Mouse (Mus musculus) bone marrow, adult 2 months (tissue): ENCODE results near the gene Ap3d1. TPM values are rescaled to one million over a fixed set of nuclear protein-coding genes. Genes with fewer than 3 reads are reported as not detected.

Source experiments
- H3K27ac ChIP-seq: fragments of 200-500 bp; 2 replicates; pipeline ENCODE4 v1.5.1; 2012; ENCODE audit warnings: low read depth, mild to moderate bottlenecking, control low read depth, inconsistent platforms, low read length; ENCODE audit not compliant: control insufficient read depth, poor library complexity, insufficient read depth
- H3K4me1 ChIP-seq: fragments of 200-500 bp; 2 replicates; pipeline ENCODE4 v1.6.1; 2011; ENCODE audit warnings: low read length; ENCODE audit not compliant: control insufficient read depth, insufficient read depth
- H3K4me3 ChIP-seq: fragments of 200-500 bp; replicated peaks from 2 replicates; pipeline ENCODE3; 2011; ENCODE audit warnings: mild to moderate bottlenecking, low read depth, low read length, control low read depth; ENCODE audit not compliant: control insufficient read depth
- CTCF ChIP-seq: fragments of 200-500 bp; IDR thresholded peaks from 2 replicates; pipeline ENCODE4 v1.5.1; 2011; ENCODE audit warnings: low read length, control low read depth; ENCODE audit not compliant: control insufficient read depth, insufficient read depth
- POLR2A ChIP-seq: fragments of 200-500 bp; IDR thresholded peaks from 2 replicates; pipeline ENCODE4 v1.6.1; 2011; ENCODE audit warnings: low read depth, mild to moderate bottlenecking, control low read depth, low read length, borderline replicate concordance; ENCODE audit not compliant: control insufficient read depth
- WGBS: fragments of 180-500 bp; shearing (Covaris S2); methylation state at CpG from one replicate; pipeline ENCODE4 v1.1.7; 2018; 5-methylcytosine and 5-hydroxymethylcytosine counted together
- polyA plus RNA-seq: library from polyadenylated mRNA; stranded (reverse); fragments of >200 nt; gene quantifications from 2 replicates; pipeline ENCODE4 v1.2.4, GENCODE M21; 2011; ENCODE audit warnings: low replicate concordance; ENCODE audit not compliant: missing spikeins, insufficient read depth, insufficient read length

Gene Ap3d1
- 35.9 and 68.0 TPM in 2 replicates for polyA plus RNA-seq

DNA sequence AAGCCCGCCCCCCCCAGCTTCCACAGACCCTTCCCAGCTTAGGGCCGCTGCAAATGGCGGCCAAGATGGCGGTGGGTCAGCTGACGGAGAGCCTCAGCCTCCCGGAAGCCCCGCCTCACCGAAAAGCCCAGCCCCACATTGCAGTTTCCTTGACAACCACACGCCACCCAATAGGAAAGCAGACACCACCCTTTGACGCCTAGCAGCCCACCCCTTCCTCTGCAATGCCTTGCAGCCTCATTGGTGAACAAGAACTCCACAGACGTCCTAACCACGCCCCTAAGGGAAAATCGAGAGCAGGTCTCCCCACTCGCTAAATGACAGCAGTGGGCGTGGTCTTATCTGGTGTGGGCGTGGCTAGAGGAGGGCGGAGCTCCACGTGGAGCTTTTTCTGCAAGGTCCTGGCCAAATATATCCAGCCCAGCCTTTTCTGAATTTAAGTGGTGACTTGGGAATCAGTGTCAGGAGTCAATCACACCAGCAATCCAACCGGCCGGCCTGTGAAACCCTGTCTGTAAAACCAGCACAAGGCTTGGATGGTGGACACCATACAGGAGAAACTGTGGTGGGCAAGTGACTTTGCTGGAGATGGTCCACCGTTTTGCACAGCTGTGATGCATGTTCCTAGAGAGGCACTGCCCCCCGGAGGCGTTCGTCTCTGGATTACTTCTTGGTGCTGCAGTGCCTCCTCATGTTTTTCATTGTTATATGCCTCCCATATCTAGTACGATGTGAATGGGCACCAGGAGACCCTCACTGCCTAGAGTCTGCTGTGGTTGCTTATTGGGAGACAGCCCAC, at the start of gene Ap3d1:
Gene Ap3d1, minus strand, starts transcription at position 85 of the 799 bp plus-strand sequence.
- H3K4me3 ChIP-seq = peak within 1 kb of the TSS; percentile 85
- peak within 1 kb of the TSS; percentile 46 for H3K27ac ChIP-seq
- peaks cover 8% of the 10 kb centered on the region; the same call in 1 of the 2 replicates for H3K4me1 ChIP-seq
- 2% methylated on average over 25 of the region's 25 CpGs for WGBS
- TF ChIP-seq CTCF (no peak), POLR2A (peak; percentile 53; the same call in 1 of the 2 replicates)

DNA sequence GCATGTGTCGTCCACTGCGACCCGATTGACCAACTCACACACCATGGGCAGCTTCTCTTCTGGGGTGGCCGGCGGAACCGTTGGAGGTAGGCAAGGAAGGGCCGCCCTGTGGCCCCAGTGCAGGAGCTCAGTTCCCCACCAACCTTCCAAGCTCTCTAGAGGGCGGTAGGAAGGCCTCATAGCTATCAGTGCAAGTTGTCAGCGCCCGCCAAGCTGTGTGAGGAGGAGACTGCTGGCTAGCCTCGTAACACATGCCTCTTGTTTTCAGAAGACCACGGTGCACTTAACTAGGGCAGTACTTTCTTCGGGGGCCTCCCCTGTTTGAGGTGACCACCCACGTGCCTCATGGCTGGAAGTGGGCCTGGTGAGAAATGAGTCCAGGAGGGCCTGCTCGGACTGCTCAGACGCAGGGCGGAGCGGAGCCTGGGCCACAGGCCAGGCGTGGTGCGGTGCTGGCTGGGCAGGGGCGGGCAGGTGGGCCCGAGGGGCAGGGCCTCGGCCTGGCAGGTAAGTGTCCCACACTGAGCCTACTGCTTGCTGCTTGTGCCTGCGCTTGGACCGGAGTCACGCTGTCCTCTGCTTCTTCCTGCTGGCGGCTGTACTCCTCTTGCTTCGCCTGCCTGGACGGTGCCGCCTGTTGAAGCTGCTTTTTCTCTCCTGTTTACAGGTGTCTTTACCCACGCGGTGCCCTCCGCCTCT, 49.6 kb upstream of the Ap3d1 start:
- Histone ChIP-seq H3K27ac (no peak overlapping the region), H3K4me1 (no peaks in the 10 kb centered on the region), H3K4me3 (no peak overlapping the region)
- 55% methylated on average over 33 of the region's 33 CpGs for WGBS
- no peak for TF ChIP-seq CTCF
- TF ChIP-seq POLR2A = no peak

- Histone ChIP-seq H3K4me3 (no peak overlapping the region), H3K4me1 (no peaks in the 10 kb centered on the region), H3K27ac (no peak overlapping the region)
- 90% methylated on average over 19 of the region's 19 CpGs for WGBS
- TF ChIP-seq CTCF (no peak), POLR2A (no peak)
These were observed 48.8 kb upstream of the Ap3d1 start for GRCm38 (mm10) chr10:80790761-80791404.

- Histone ChIP-seq H3K27ac (no peak overlapping the region), H3K4me3 (no peak overlapping the region), H3K4me1 (no peaks in the 10 kb centered on the region)
- TF ChIP-seq POLR2A (no peak), CTCF (no peak)
- 82% methylated on average over 2 of the region's 2 CpGs for WGBS
These were observed 45.5 kb upstream of the Ap3d1 start for GRCm38 (mm10) chr10:80787517-80787916.

GRCm38 (mm10) chr10:80785963-80786362, 43.9 kb upstream of the Ap3d1 start:
- Histone ChIP-seq H3K27ac (no peak overlapping the region), H3K4me1 (no peaks in the 10 kb centered on the region), H3K4me3 (no peak overlapping the region)
- WGBS = 92% methylated on average over 11 of the region's 11 CpGs
- TF ChIP-seq POLR2A (no peak), CTCF (no peak)

GRCm38 (mm10) chr10:80784871-80785270, 42.8 kb upstream of the Ap3d1 start:
- no peak overlapping the region for H3K27ac ChIP-seq
- H3K4me3 ChIP-seq = no peak overlapping the region
- no peak for TF ChIP-seq CTCF
- no peak for TF ChIP-seq POLR2A
- WGBS = 93% methylated on average over 12 of the region's 12 CpGs
- H3K4me1 ChIP-seq = no peaks in the 10 kb centered on the region

DNA sequence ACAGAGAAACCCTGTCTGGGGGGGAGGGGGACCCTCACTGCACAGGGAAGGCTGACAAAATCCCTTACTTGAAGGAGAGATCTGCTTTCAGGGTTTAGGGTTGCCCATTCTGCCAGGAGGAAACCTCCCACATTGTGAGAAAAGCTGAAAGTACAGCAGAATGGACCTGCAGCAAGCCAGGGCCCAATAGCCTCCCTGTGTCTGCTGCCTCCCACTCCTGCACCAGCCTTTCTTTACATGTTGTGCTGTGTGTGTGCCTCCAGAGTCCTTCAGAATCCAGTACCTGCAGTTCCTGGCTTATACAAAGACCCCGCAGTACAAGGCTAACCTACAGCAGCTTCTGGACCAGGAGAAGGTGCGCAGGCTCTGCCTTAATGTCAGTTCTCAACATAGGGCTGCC, 42.2 kb upstream of the Ap3d1 start:
- no peak overlapping the region for H3K27ac ChIP-seq
- no peak overlapping the region for H3K4me3 ChIP-seq
- no peak for TF ChIP-seq CTCF
- no peak for TF ChIP-seq POLR2A
- no peaks in the 10 kb centered on the region for H3K4me1 ChIP-seq
- 98% methylated on average over 2 of the region's 2 CpGs for WGBS

DNA sequence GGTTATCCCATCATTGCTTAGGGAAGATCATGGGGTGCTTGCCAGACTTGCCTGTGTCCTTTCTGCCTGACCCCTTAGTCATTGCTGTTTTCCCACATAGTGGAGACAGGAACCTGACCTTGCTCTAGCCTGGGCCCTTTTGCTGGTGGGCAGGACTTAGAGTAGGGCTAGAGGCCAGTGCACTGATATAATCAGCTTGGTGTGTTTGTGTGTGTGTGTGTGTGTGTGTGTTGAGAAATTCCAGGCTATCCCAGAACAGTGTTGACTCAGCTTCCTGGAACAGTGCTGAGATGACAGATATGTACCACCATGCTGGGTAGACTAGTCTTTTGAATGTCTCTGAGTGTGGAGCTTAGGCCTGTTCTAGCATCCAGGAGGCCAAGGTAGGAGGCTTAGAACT, 37.5 kb upstream of the Ap3d1 start:
- no peak overlapping the region for H3K4me3 ChIP-seq
- no peak overlapping the region for H3K27ac ChIP-seq
- TF ChIP-seq POLR2A (no peak), CTCF (no peak)
- no peaks in the 10 kb centered on the region for H3K4me1 ChIP-seq

DNA sequence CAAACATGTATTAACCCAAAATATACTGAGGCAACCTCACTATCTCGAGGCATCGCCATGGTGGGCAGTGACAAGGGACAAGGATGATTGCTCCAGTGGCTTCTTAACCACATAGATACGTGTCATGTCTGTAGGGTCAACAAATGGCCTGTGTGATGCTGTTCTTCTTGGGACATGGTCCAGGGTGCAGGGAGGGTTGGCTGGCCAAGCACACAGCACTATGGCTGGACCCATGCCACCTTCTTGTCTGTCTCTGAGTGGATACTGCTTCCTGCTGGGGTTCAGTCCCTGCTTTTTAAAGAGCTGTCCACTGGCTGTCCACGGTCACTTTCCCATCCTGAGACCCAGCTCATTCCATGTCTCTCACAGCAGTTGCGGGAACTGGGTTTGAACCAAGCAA, 35.1 kb upstream of the Ap3d1 start:
- 87% methylated on average over 5 of the region's 5 CpGs for WGBS
- TF ChIP-seq POLR2A = no peak
- TF ChIP-seq CTCF = no peak
- H3K4me3 ChIP-seq = no peak overlapping the region
- H3K27ac ChIP-seq = no peak overlapping the region
- H3K4me1 ChIP-seq = no peaks in the 10 kb centered on the region
